Mouse (Mus musculus) liver, embryonic 12.5 days (tissue): Measurements from ENCODE around the gene Itgad. TPM values are rescaled to one million over a fixed set of nuclear protein-coding genes. Genes with fewer than 3 reads are reported as not detected.

Source experiments
- ATAC-seq: fragments of 200-750 bp; cut with Nextera tagmentation; 2 replicates; pipeline ENCODE4 v1.8.0; 2017; ENCODE audit warnings: moderate number of reproducible peaks, mild to moderate bottlenecking, moderate library complexity
- H3K27ac ChIP-seq: fragments of 300-500 bp; sonication (generic); 2 replicates; pipeline ENCODE4 v1.5.1; 2016; ENCODE audit warnings: mild to moderate bottlenecking
- H3K27me3 ChIP-seq: fragments of 300-500 bp; sonication (generic); replicated peaks from 2 replicates; pipeline ENCODE4 v1.6.1; 2016; ENCODE audit warnings: mild to moderate bottlenecking, moderate library complexity
- H3K36me3 ChIP-seq: fragments of 300-500 bp; sonication (generic); 2 replicates; pipeline ENCODE4 v1.6.1; 2016; ENCODE audit warnings: mild to moderate bottlenecking, moderate library complexity
- H3K4me1 ChIP-seq: fragments of 300-500 bp; sonication (generic); 2 replicates; pipeline ENCODE4 v1.6.1; 2016
- H3K4me2 ChIP-seq: fragments of 300-500 bp; sonication (generic); 2 replicates; pipeline ENCODE4 v1.6.1; 2016; ENCODE audit warnings: mild to moderate bottlenecking, moderate library complexity
- H3K4me3 ChIP-seq: fragments of 300-500 bp; sonication (generic); 2 replicates; pipeline ENCODE4 v1.5.1; 2016; ENCODE audit warnings: mild to moderate bottlenecking, moderate library complexity
- H3K9ac ChIP-seq: fragments of 300-500 bp; sonication (generic); 2 replicates; pipeline ENCODE4 v1.6.1; 2016; ENCODE audit warnings: mild to moderate bottlenecking, moderate library complexity
- H3K9me3 ChIP-seq: fragments of 300-500 bp; sonication (generic); replicated peaks from 2 replicates; pipeline ENCODE4 v1.6.1; 2016; ENCODE audit warnings: mild to moderate bottlenecking, moderate library complexity
- WGBS: fragments of 180-500 bp; shearing (Covaris S2); methylation state at CpG from one replicate; pipeline ENCODE4 v1.1.7; 2016; ENCODE audit not compliant: insufficient replicate concordance; 5-methylcytosine and 5-hydroxymethylcytosine counted together
- polyA plus RNA-seq: library from polyadenylated mRNA; unstranded; fragments of >200 nt; fragmentation: Nextera tagmentation; extraction: Ambion mirVana; gene quantifications from 2 replicates; pipeline ENCODE4 v1.2.1, GENCODE M21; 2016

Itgad gene
- 0.08 TPM in 1 of 2 replicates, not detected in the other for polyA plus RNA-seq

DNA sequence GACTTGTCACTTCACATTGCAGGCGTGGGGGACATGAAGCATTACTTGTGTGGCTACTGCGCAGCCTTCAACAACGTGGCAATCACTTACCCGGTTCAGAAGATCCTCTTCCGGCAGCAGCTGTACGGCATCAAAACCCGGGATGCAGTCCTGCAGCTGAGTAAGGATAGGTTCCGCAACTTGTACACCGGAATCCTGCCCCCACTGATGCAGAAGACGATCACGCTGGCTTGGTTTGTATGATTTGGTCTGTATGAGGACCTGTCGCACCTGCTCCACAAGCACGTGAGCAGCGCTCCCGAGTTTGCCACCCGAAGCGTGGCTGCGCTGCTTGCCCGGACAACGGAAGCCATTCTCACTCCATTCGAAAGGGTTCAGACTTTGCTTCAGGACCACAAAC is at the start of gene Itgad:
Gene Itgad (plus strand): TSS at position 301 of the 400 bp plus-strand sequence.
- WGBS, result 86% methylated on average over 21 of the region's 21 CpGs
- H3K27me3 ChIP-seq, result no peaks in the 10 kb centered on the region; the same call in 1 of the 2 replicates
- no peak for ATAC-seq
- H3K4me1 ChIP-seq, result no peaks in the 10 kb centered on the region
- H3K36me3 ChIP-seq, result no peaks in the 10 kb centered on the region
- no peak within 1 kb of the TSS for H3K4me3 ChIP-seq
- no peak within 1 kb of the TSS for H3K27ac ChIP-seq
- no peaks in the 10 kb centered on the region for H3K9me3 ChIP-seq
- H3K9ac ChIP-seq, result no peak within 1 kb of the TSS
- H3K4me2 ChIP-seq, result no peak within 1 kb of the TSS

- Histone ChIP-seq H3K4me2 (no peak overlapping the region), H3K4me3 (no peak overlapping the region), H3K27ac (no peak overlapping the region), H3K9ac (no peak overlapping the region), H3K4me1 (no peaks in the 10 kb centered on the region), H3K36me3 (no peaks in the 10 kb centered on the region), H3K9me3 (no peaks in the 10 kb centered on the region), H3K27me3 (no peaks in the 10 kb centered on the region)
- no peak for ATAC-seq
- WGBS, result 62% methylated on average over 4 of the region's 4 CpGs
Measured at GRCm38 (mm10) chr7:128105246-128105645, 48.9 kb upstream of the Itgad start.

DNA sequence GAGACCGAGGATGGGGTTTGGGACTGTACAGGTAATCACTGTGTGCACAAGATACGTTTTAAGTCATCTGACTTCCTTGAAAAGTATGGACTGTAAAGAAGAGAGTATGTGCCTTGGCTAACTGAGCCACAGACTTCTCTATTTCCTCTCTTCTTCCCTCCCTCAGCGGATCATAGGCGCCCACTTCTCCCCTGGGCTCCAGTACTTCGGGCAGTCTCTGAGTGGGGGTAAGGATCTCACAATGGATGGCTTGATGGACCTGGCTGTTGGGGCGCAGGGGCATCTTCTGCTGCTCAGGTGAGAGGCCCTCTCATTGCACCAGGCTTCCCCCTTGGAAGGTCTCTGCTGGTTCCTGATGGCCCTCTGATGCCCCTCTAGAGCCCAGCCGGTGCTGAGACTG is 46.7 kb upstream of the Itgad start:
- no peak overlapping the region for H3K9ac ChIP-seq
- no peak for ATAC-seq
- no peaks in the 10 kb centered on the region for H3K4me1 ChIP-seq
- no peak overlapping the region for H3K4me2 ChIP-seq
- H3K4me3 ChIP-seq, result no peak overlapping the region
- no peaks in the 10 kb centered on the region for H3K27me3 ChIP-seq
- H3K27ac ChIP-seq, result no peak overlapping the region
- H3K9me3 ChIP-seq, result no peaks in the 10 kb centered on the region
- no peaks in the 10 kb centered on the region for H3K36me3 ChIP-seq
- WGBS, result 74% methylated on average over 7 of the region's 7 CpGs

- Histone ChIP-seq H3K4me3 (no peak overlapping the region), H3K4me2 (no peak overlapping the region)
Measured at GRCm38 (mm10) chr7:128110314-128110713, 43.9 kb upstream of the Itgad start.

DNA sequence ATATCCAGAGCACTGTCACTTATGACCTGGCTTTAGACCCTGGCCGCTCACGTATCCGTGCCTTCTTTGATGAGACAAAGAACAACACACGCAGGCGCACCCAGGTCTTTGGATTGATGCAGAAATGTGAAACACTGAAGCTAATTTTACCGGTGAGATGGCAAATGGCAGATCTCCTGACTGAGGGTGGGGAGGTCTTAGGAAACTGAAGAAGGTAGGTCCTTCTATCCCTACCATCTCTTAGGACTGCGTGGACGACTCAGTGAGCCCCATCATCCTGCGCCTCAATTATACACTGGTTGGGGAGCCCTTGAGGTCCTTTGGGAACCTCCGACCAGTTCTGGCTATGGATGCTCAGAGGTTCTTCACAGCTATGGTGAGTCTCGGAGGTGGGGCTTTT is 42.0 kb upstream of the Itgad start:
- H3K27ac ChIP-seq, result no peak overlapping the region
- 74% methylated on average over 11 of the region's 11 CpGs for WGBS
- H3K4me1 ChIP-seq, result no peaks in the 10 kb centered on the region
- no peaks in the 10 kb centered on the region for H3K9me3 ChIP-seq
- no peak overlapping the region for H3K4me3 ChIP-seq
- no peak overlapping the region for H3K4me2 ChIP-seq
- no peak for ATAC-seq
- no peak overlapping the region for H3K9ac ChIP-seq
- H3K27me3 ChIP-seq, result no peaks in the 10 kb centered on the region
- H3K36me3 ChIP-seq, result no peaks in the 10 kb centered on the region

More at GRCm38 (mm10) chr7:128110314-128110713, 43.9 kb upstream of the Itgad start:
- no peak for ATAC-seq
- Histone ChIP-seq H3K4me1 (no peaks in the 10 kb centered on the region), H3K27ac (no peak overlapping the region), H3K27me3 (no peaks in the 10 kb centered on the region), H3K36me3 (no peaks in the 10 kb centered on the region), H3K9ac (no peak overlapping the region), H3K9me3 (no peaks in the 10 kb centered on the region)
- 35% methylated on average over 2 of the region's 2 CpGs for WGBS

- ATAC-seq, result no peak
- Histone ChIP-seq H3K27ac (no peak overlapping the region), H3K9me3 (no peaks in the 10 kb centered on the region), H3K4me2 (no peak overlapping the region), H3K9ac (no peak overlapping the region), H3K27me3 (no peaks in the 10 kb centered on the region), H3K4me1 (no peaks in the 10 kb centered on the region), H3K36me3 (no peaks in the 10 kb centered on the region), H3K4me3 (no peak overlapping the region)
- WGBS, result 84% methylated on average over 11 of the region's 11 CpGs
Measured at GRCm38 (mm10) chr7:128114371-128115105, 39.6 kb upstream of the Itgad start.

DNA sequence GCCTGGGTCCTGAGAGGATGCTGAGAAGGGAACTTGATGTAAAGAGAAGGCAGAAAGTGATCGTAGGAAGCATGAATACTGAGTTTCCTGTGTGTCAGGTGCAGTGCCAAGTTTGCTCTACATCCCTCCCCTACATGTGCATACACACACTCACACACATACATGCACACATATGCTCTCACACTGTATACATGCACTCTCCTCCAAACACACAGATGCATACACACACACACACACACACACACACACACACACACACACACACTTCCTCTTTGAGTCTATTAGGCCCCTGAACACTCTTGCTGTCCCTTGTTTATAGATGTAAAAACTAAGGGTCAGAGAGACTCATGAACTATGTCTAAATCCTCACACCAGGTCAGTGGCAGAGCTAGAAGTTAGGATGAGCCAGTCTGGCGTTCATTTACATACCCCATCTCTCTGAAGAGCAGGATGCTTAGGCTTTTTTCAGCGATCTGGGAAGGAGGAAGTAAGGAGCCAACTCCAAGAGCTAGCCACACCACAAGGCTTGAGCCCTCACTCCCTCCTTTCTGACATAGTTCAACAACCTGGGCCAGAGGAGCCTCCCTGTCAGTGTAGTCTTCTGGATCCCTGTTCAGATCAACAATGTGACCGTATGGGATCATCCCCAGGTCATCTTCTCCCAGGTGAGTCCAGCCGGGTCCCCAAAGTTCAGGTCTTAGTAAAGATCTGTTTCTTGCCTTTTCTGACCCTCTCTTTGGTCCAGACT is 38.8 kb upstream of the Itgad start:
- Histone ChIP-seq H3K9ac (no peak overlapping the region), H3K4me3 (no peak overlapping the region), H3K36me3 (no peaks in the 10 kb centered on the region), H3K9me3 (no peaks in the 10 kb centered on the region), H3K4me2 (no peak overlapping the region), H3K27ac (no peak overlapping the region), H3K4me1 (no peaks in the 10 kb centered on the region), H3K27me3 (no peaks in the 10 kb centered on the region)
- 43% methylated on average over 5 of the region's 5 CpGs for WGBS
- ATAC-seq, result no peak

GRCm38 (mm10) chr7:128116396-128116795 is 37.8 kb upstream of the Itgad start:
- Histone ChIP-seq H3K9me3 (no peaks in the 10 kb centered on the region), H3K27ac (no peak overlapping the region), H3K4me2 (no peak overlapping the region), H3K27me3 (no peaks in the 10 kb centered on the region), H3K9ac (no peak overlapping the region), H3K4me3 (no peak overlapping the region), H3K4me1 (no peaks in the 10 kb centered on the region), H3K36me3 (no peaks in the 10 kb centered on the region)
- ATAC-seq, result no peak
- 78% methylated on average over 5 of the region's 5 CpGs for WGBS

DNA sequence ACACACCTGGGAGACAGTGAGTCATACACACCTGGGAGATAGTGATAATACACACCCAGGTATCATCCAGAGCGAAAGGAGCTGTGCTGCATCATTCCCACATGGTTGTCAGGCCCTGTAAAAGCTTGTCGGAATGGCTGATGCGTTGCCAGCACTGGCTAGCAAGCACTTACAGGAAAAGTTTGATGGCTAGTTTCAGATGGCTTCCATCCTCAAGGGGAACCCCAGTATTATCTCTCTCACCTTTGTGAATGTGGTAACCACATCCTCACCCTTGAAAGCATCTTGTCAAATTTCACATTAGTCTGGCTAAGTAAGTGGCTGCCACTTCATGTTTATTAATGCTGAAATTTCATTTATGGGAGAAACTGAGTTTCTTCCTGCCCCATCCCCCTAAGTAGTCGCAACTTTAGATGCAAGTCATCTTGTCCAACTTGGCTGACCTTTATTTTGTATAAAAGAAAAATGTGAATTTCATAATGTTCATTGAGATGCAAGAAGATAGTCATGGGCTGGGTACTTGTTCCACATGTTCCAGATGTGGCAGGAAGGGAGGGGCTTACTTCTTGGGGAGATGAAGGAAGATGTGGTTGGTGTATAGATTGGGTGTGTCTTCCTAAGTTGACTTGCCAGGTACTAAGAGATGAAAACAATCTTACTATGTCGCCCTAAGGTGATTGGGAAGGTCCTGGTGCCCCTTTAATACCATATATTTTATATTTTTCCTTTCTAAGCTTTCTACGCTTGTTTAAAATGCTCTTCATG is 34.3 kb upstream of the Itgad start:
- WGBS, result 70% methylated on average over 6 of the region's 6 CpGs
- H3K4me3 ChIP-seq, result no peak overlapping the region

DNA sequence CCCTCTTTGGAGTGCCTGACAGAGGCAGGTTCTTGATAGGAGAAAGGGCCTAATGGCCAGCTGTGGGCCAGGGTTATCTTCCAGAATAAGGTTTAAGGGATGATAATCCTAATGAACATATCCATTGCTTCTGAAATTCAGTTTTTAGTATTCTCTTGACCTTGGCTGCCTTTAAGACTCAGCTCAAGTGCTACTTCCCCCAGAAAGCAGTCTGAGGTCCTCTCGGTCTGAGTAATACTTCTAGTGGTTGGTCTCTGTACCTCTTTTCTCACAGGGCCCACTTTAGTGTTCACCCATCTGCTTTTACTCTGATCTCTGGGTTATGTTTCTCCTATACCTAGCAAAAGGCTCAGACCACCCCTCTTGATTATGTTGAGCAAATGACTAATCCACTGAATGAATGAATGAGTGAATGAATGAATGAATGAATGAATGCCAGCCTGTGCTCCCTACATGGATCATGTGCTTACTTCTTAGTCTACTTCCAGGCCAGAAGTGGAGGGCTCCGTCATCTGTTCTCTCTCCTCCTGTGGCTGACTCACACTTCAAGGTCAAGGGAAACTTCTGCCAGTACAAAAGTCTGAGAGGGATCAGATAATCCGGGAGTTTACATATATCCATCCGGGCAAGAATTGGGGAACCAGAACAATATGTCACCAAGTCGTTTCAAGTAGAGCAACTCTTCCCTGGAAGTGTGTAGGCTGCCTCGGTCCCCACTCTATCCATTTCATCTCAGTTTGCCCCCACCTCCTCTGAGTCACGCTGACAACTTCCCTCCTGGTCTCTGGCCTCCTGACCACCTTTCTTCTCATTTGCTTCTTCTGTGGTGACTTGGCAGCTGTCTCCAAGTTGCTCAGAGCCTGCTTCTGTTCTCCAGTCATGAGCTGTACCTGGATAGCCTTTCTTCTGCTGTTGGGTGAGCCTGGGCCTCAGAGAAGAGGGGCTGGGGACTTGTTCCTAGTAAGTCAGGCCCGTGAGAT is 25.1 kb upstream of the Itgad start, which contains the start of gene Itgax:
Gene Itgax (plus strand): TSS at position 807 of the 980 bp plus-strand sequence.
- Histone ChIP-seq H3K9ac (no peak within 1 kb of the TSS), H3K4me2 (no peak within 1 kb of the TSS), H3K4me3 (no peak within 1 kb of the TSS), H3K4me1 (0 out of 2 replicates have a peak, but pooled peaks cover 4% of the 10 kb centered on the region), H3K27ac (no peak within 1 kb of the TSS), H3K9me3 (no peaks in the 10 kb centered on the region), H3K27me3 (no peaks in the 10 kb centered on the region), H3K36me3 (no peaks in the 10 kb centered on the region)
- 35% methylated on average over 8 of the region's 8 CpGs for WGBS
- ATAC-seq, result no peak

More for the DNA sequence above, 34.3 kb upstream of the Itgad start:
- Histone ChIP-seq H3K4me1 (no peaks in the 10 kb centered on the region), H3K27ac (no peak overlapping the region), H3K9me3 (no peaks in the 10 kb centered on the region), H3K4me2 (no peak overlapping the region), H3K9ac (no peak overlapping the region), H3K36me3 (no peaks in the 10 kb centered on the region), H3K27me3 (no peaks in the 10 kb centered on the region)
- no peak for ATAC-seq

DNA sequence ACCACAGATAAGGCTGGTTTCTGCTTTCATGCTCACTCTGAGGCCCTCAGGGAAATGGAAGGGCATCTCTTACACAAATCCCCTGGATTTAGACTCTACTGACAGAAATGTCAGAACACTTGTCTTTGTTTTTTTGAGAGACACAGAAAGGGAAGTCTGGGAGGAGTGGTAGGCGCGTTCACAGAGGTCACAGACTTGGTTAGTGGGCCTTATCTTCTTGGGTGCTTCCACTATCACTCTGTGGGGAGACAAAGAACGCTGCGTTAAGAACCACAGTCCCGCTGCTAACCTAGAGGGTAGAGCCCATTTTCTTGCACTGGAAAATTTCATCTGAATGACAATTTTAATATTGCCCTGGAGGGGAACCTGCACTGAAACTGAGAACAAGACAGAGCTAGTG is 22.0 kb upstream of the Itgad start:
- 22% methylated on average over 5 of the region's 5 CpGs for WGBS
- Histone ChIP-seq H3K4me2 (no peak overlapping the region), H3K9ac (no peak overlapping the region), H3K27me3 (no peaks in the 10 kb centered on the region), H3K9me3 (no peaks in the 10 kb centered on the region), H3K4me3 (no peak overlapping the region), H3K27ac (no peak overlapping the region), H3K36me3 (no peaks in the 10 kb centered on the region), H3K4me1 (0 out of 2 replicates have a peak, but pooled peaks cover 4% of the 10 kb centered on the region)
- ATAC-seq, result no peak
